Mouse (Mus musculus): Measurements from ENCODE around the gene Cat. TPM values are rescaled to one million over a fixed set of nuclear protein-coding genes. Genes with fewer than 3 reads are reported as not detected.

The Cat gene
- polyA plus RNA-seq, 1 experiment = 49.1 TPM

GRCm38 (mm10) chr2:103449813-103450212, 35.1 kb downstream of the Cat start:
- TF ChIP-seq POLR2A (IDR thresholded peaks at IDR 0.05; ENCODE audit: borderline replicate concordance, insufficient read depth, low read length) (no peak), CTCF (IDR thresholded peaks at IDR 0.05; ENCODE audit: borderline replicate concordance, insufficient read depth, low read depth, low read length) (no peak)
- no peaks in the 10 kb centered on the region for H3K4me1 ChIP-seq (ENCODE audit: control insufficient read depth, insufficient read depth, low read length)
- no peak for DNase-seq
- WGBS = 81% methylated on average over 7 of the region's 7 CpGs
- H3K27ac ChIP-seq (ENCODE audit: insufficient read depth, low read length) = no peak overlapping the region
- H3K27me3 ChIP-seq (ENCODE audit: control insufficient read depth, insufficient read depth, low read length) = no peaks in the 10 kb centered on the region
- no peak overlapping the region for H3K4me3 ChIP-seq (replicated peaks; ENCODE audit: insufficient read depth, low read depth, low read length)

GRCm38 (mm10) chr2:103448947-103449560, 35.9 kb downstream of the Cat start:
- 79% methylated on average over 14 of the region's 14 CpGs for WGBS
- TF ChIP-seq CTCF (IDR thresholded peaks at IDR 0.05; ENCODE audit: borderline replicate concordance, insufficient read depth, low read depth, low read length) = no peak
- no peak for TF ChIP-seq POLR2A (IDR thresholded peaks at IDR 0.05; ENCODE audit: borderline replicate concordance, insufficient read depth, low read length)
- no peaks in the 10 kb centered on the region for H3K27me3 ChIP-seq (ENCODE audit: control insufficient read depth, insufficient read depth, low read length)
- no peaks in the 10 kb centered on the region for H3K4me1 ChIP-seq (ENCODE audit: control insufficient read depth, insufficient read depth, low read length)
- no peak for DNase-seq
- H3K4me3 ChIP-seq (replicated peaks; ENCODE audit: insufficient read depth, low read depth, low read length) = no peak overlapping the region
- no peak overlapping the region for H3K27ac ChIP-seq (ENCODE audit: insufficient read depth, low read length)

- no peak overlapping the region for H3K27ac ChIP-seq (ENCODE audit: insufficient read depth, low read length)
- no peaks in the 10 kb centered on the region for H3K27me3 ChIP-seq (ENCODE audit: control insufficient read depth, insufficient read depth, low read length)
- no peaks in the 10 kb centered on the region for H3K4me1 ChIP-seq (ENCODE audit: control insufficient read depth, insufficient read depth, low read length)
- TF ChIP-seq POLR2A (IDR thresholded peaks at IDR 0.05; ENCODE audit: borderline replicate concordance, insufficient read depth, low read length) = no peak
- no peak for TF ChIP-seq CTCF (IDR thresholded peaks at IDR 0.05; ENCODE audit: borderline replicate concordance, insufficient read depth, low read depth, low read length)
- no peak for DNase-seq
- WGBS = 91% methylated on average over 6 of the region's 6 CpGs
- H3K4me3 ChIP-seq (replicated peaks; ENCODE audit: insufficient read depth, low read depth, low read length) = no peak overlapping the region
Measured at GRCm38 (mm10) chr2:103446326-103446725, 38.6 kb downstream of the Cat start.

GRCm38 (mm10) chr2:103445776-103446175, 39.2 kb downstream of the Cat start:
- 68% methylated on average over 6 of the region's 6 CpGs for WGBS
- Histone ChIP-seq H3K27ac (ENCODE audit: insufficient read depth, low read length) (no peak overlapping the region), H3K27me3 (ENCODE audit: control insufficient read depth, insufficient read depth, low read length) (no peaks in the 10 kb centered on the region), H3K4me3 (replicated peaks; ENCODE audit: insufficient read depth, low read depth, low read length) (no peak overlapping the region), H3K4me1 (ENCODE audit: control insufficient read depth, insufficient read depth, low read length) (no peaks in the 10 kb centered on the region)
- peak; percentile 29 to 39 for DNase-seq
- TF ChIP-seq POLR2A (IDR thresholded peaks at IDR 0.05; ENCODE audit: borderline replicate concordance, insufficient read depth, low read length) (no peak), CTCF (IDR thresholded peaks at IDR 0.05; ENCODE audit: borderline replicate concordance, insufficient read depth, low read depth, low read length) (peak; percentile 59; the same call in 1 of the 2 replicates)

- Histone ChIP-seq H3K27me3 (ENCODE audit: control insufficient read depth, insufficient read depth, low read length) (no peaks in the 10 kb centered on the region; the same call in 1 of the 2 replicates), H3K4me3 (replicated peaks; ENCODE audit: insufficient read depth, low read depth, low read length) (no peak overlapping the region), H3K4me1 (ENCODE audit: control insufficient read depth, insufficient read depth, low read length) (no peaks in the 10 kb centered on the region), H3K27ac (ENCODE audit: insufficient read depth, low read length) (no peak overlapping the region)
- peak; percentile 59 to 60 for DNase-seq
- WGBS = 10% methylated on average over 12 of the region's 12 CpGs
- TF ChIP-seq CTCF (IDR thresholded peaks at IDR 0.05; ENCODE audit: borderline replicate concordance, insufficient read depth, low read depth, low read length) (peak; percentile 69), POLR2A (IDR thresholded peaks at IDR 0.05; ENCODE audit: borderline replicate concordance, insufficient read depth, low read length) (no peak)
Measured at GRCm38 (mm10) chr2:103439710-103440109, 45.2 kb downstream of the Cat start.

- Histone ChIP-seq H3K4me1 (ENCODE audit: control insufficient read depth, insufficient read depth, low read length) (no peaks in the 10 kb centered on the region), H3K27ac (ENCODE audit: insufficient read depth, low read length) (no peak overlapping the region), H3K27me3 (ENCODE audit: control insufficient read depth, insufficient read depth, low read length) (no peaks in the 10 kb centered on the region; the same call in 1 of the 2 replicates), H3K4me3 (replicated peaks; ENCODE audit: insufficient read depth, low read depth, low read length) (no peak overlapping the region)
- peak; percentile 29 to 62 for DNase-seq
- TF ChIP-seq CTCF (IDR thresholded peaks at IDR 0.05; ENCODE audit: borderline replicate concordance, insufficient read depth, low read depth, low read length) = no peak
- TF ChIP-seq POLR2A (IDR thresholded peaks at IDR 0.05; ENCODE audit: borderline replicate concordance, insufficient read depth, low read length) = no peak
- WGBS = 36% methylated on average over 11 of the region's 11 CpGs
Measured at GRCm38 (mm10) chr2:103439071-103439622, 45.8 kb downstream of the Cat start.

GRCm38 (mm10) chr2:103436534-103436933, 48.4 kb downstream of the Cat start:
- no peak overlapping the region for H3K4me3 ChIP-seq (replicated peaks; ENCODE audit: insufficient read depth, low read depth, low read length)
- WGBS = 39% methylated on average over 5 of the region's 5 CpGs
- TF ChIP-seq POLR2A (IDR thresholded peaks at IDR 0.05; ENCODE audit: borderline replicate concordance, insufficient read depth, low read length) = no peak
- no peak for TF ChIP-seq CTCF (IDR thresholded peaks at IDR 0.05; ENCODE audit: borderline replicate concordance, insufficient read depth, low read depth, low read length)
- no peak overlapping the region for H3K27ac ChIP-seq (ENCODE audit: insufficient read depth, low read length)
- H3K4me1 ChIP-seq (ENCODE audit: control insufficient read depth, insufficient read depth, low read length) = no peaks in the 10 kb centered on the region
- no peak for DNase-seq
- no peaks in the 10 kb centered on the region; the same call in 1 of the 2 replicates for H3K27me3 ChIP-seq (ENCODE audit: control insufficient read depth, insufficient read depth, low read length)

GRCm38 (mm10) chr2:103435110-103435509, 49.9 kb downstream of the Cat start:
- Histone ChIP-seq H3K27ac (ENCODE audit: insufficient read depth, low read length) (no peak overlapping the region; the same call in 1 of the 2 replicates), H3K27me3 (ENCODE audit: control insufficient read depth, insufficient read depth, low read length) (no peaks in the 10 kb centered on the region; the same call in 1 of the 2 replicates), H3K4me1 (ENCODE audit: control insufficient read depth, insufficient read depth, low read length) (peaks cover 3% of the 10 kb centered on the region; the same call in 1 of the 2 replicates), H3K4me3 (replicated peaks; ENCODE audit: insufficient read depth, low read depth, low read length) (no peak overlapping the region)
- TF ChIP-seq CTCF (IDR thresholded peaks at IDR 0.05; ENCODE audit: borderline replicate concordance, insufficient read depth, low read depth, low read length) (no peak), POLR2A (IDR thresholded peaks at IDR 0.05; ENCODE audit: borderline replicate concordance, insufficient read depth, low read length) (no peak)
- WGBS = 83% methylated on average over 2 of the region's 2 CpGs
- DNase-seq = no peak

All from cerebellum, adult 2 months (tissue).